Mouse (Mus musculus): ENCODE data around the gene Pax5.

Gene Pax5

GRCm38 (mm10) chr4:44668172-44668571 is 42.1 kb downstream of the Pax5 start:
- DNase-seq (ENCODE audit: low spot score in 2 of 2): no peak

- DNase-seq (ENCODE audit: low spot score in 2 of 2): no peak
These were observed 42.9 kb downstream of the Pax5 start for GRCm38 (mm10) chr4:44667369-44667768.

GRCm38 (mm10) chr4:44664767-44665056 is 45.6 kb downstream of the Pax5 start:
- no peak for DNase-seq (ENCODE audit: low spot score in 2 of 2)

- peak; percentile 4 to 12 for DNase-seq (ENCODE audit: low spot score in 2 of 2)
These were observed 46.1 kb downstream of the Pax5 start for GRCm38 (mm10) chr4:44664004-44664766.

- DNase-seq (ENCODE audit: low spot score in 2 of 2): no peak
These were observed 46.8 kb downstream of the Pax5 start for GRCm38 (mm10) chr4:44663489-44663888.

GRCm38 (mm10) chr4:44645181-44645580 is 65.1 kb downstream of the Pax5 start:
- DNase-seq (ENCODE audit: low spot score in 2 of 2): no peak

GRCm38 (mm10) chr4:44641831-44642587 is 68.3 kb downstream of the Pax5 start:
- no peak for DNase-seq (ENCODE audit: low spot score in 2 of 2)

GRCm38 (mm10) chr4:44635618-44636017 is 74.7 kb downstream of the Pax5 start:
- no peak for DNase-seq (ENCODE audit: low spot score in 2 of 2)

GRCm38 (mm10) chr4:44633694-44634524 is 76.4 kb downstream of the Pax5 start:
- no peak for DNase-seq (ENCODE audit: low spot score in 2 of 2)

GRCm38 (mm10) chr4:44630059-44630458 is 80.2 kb downstream of the Pax5 start:
- DNase-seq (ENCODE audit: low spot score in 2 of 2): peak; percentile 6 to 12

- DNase-seq (ENCODE audit: low spot score in 2 of 2): no peak
These were observed 82.4 kb downstream of the Pax5 start for GRCm38 (mm10) chr4:44627890-44628289.

GRCm38 (mm10) chr4:44625108-44625424 is 85.2 kb downstream of the Pax5 start:
- DNase-seq (ENCODE audit: low spot score in 2 of 2): no peak

GRCm38 (mm10) chr4:44624232-44625107 is 85.8 kb downstream of the Pax5 start:
- no peak for DNase-seq (ENCODE audit: low spot score in 2 of 2)

GRCm38 (mm10) chr4:44623435-44623727 is 86.9 kb downstream of the Pax5 start:
- DNase-seq (ENCODE audit: low spot score in 2 of 2): no peak

GRCm38 (mm10) chr4:44622682-44623434 is 87.4 kb downstream of the Pax5 start:
- no peak for DNase-seq (ENCODE audit: low spot score in 2 of 2)

- no peak for DNase-seq (ENCODE audit: low spot score in 2 of 2)
These were observed 90.0 kb downstream of the Pax5 start for GRCm38 (mm10) chr4:44620241-44620640.

GRCm38 (mm10) chr4:44614066-44614667 is 96.1 kb downstream of the Pax5 start:
- DNase-seq (ENCODE audit: low spot score in 2 of 2): no peak

- DNase-seq (ENCODE audit: low spot score in 2 of 2): no peak
These were observed 97.9 kb downstream of the Pax5 start for GRCm38 (mm10) chr4:44612392-44612791.

GRCm38 (mm10) chr4:44605453-44605852 is 104.8 kb downstream of the Pax5 start:
- no peak for DNase-seq (ENCODE audit: low spot score in 2 of 2)

GRCm38 (mm10) chr4:44602257-44602801 is 108.0 kb downstream of the Pax5 start:
- no peak for DNase-seq (ENCODE audit: low spot score in 2 of 2)
